Mouse (Mus musculus): ENCODE data around the gene Ptpn1.

The Ptpn1 gene

GRCm38 (mm10) chr2:167978271-167978670 is 46.4 kb downstream of the Ptpn1 start:
- DNase-seq, result no peak

GRCm38 (mm10) chr2:167980391-167980790 is 48.5 kb downstream of the Ptpn1 start:
- DNase-seq, result no peak

GRCm38 (mm10) chr2:167982646-167983045 is 50.8 kb downstream of the Ptpn1 start:
- DNase-seq, result peak in 1 of 2 experiments; percentile 43

- DNase-seq, result no peak
Measured at GRCm38 (mm10) chr2:167984371-167984770, 52.5 kb downstream of the Ptpn1 start.

- DNase-seq, result no peak
Measured at GRCm38 (mm10) chr2:167984946-167985345, 53.1 kb downstream of the Ptpn1 start.

- peak in 1 of 2 experiments; percentile 40 for DNase-seq
Measured at GRCm38 (mm10) chr2:167986762-167987161, 54.9 kb downstream of the Ptpn1 start.

GRCm38 (mm10) chr2:167987640-167988039 is 55.8 kb downstream of the Ptpn1 start:
- DNase-seq, result peak in 1 of 2 experiments; percentile 19

- DNase-seq, result peak in 1 of 2 experiments; percentile 35
Measured at GRCm38 (mm10) chr2:167989310-167989709, 57.5 kb downstream of the Ptpn1 start.

GRCm38 (mm10) chr2:167993260-167993659 is 61.4 kb downstream of the Ptpn1 start:
- DNase-seq, result no peak

GRCm38 (mm10) chr2:167995870-167996635 is 64.2 kb downstream of the Ptpn1 start:
- DNase-seq, result no peak

- no peak for DNase-seq
Measured at GRCm38 (mm10) chr2:167996672-167997215, 64.9 kb downstream of the Ptpn1 start.

GRCm38 (mm10) chr2:167997562-167997961 is 65.7 kb downstream of the Ptpn1 start:
- DNase-seq, result no peak

GRCm38 (mm10) chr2:167999145-167999743 is 67.4 kb downstream of the Ptpn1 start:
- no peak for DNase-seq

- no peak for DNase-seq
Measured at GRCm38 (mm10) chr2:168002188-168002587, 70.3 kb downstream of the Ptpn1 start.

- no peak for DNase-seq
Measured at GRCm38 (mm10) chr2:168002884-168003283, 71.0 kb downstream of the Ptpn1 start.

- DNase-seq, result no peak
Measured at GRCm38 (mm10) chr2:168003431-168003830, 71.6 kb downstream of the Ptpn1 start.

GRCm38 (mm10) chr2:168004369-168004768 is 72.5 kb downstream of the Ptpn1 start:
- no peak for DNase-seq

- no peak for DNase-seq
Measured at GRCm38 (mm10) chr2:168005005-168005404, 73.1 kb downstream of the Ptpn1 start.

- no peak for DNase-seq
Measured at GRCm38 (mm10) chr2:168005616-168006015, 73.8 kb downstream of the Ptpn1 start.

GRCm38 (mm10) chr2:168006489-168006888 is 74.6 kb downstream of the Ptpn1 start:
- no peak for DNase-seq

GRCm38 (mm10) chr2:168008132-168008531 is 76.3 kb downstream of the Ptpn1 start:
- no peak for DNase-seq

- DNase-seq, result peak; percentile 49 to 70
Measured at GRCm38 (mm10) chr2:168009936-168010668, 78.2 kb downstream of the Ptpn1 start, which contains the start of gene Ripor3. Gene Ripor3, minus strand, starts transcription at chr2:168010618.

GRCm38 (mm10) chr2:168010893-168011292 is 79.0 kb downstream of the Ptpn1 start:
- no peak for DNase-seq
